Mouse (Mus musculus) heart, postnatal 0 days (tissue): Measurements from ENCODE around the gene Gcn1l1. TPM values are rescaled to one million over a fixed set of nuclear protein-coding genes. Genes with fewer than 3 reads are reported as not detected.

Source experiments
- ATAC-seq: fragments of 200-750 bp; cut with Nextera tagmentation; 2 replicates; pipeline ENCODE4 v1.8.0; 2017; ENCODE audit warnings: low read depth, moderate number of reproducible peaks, moderate library complexity; ENCODE audit not compliant: insufficient read depth
- DNase-seq: peaks from one replicate; pipeline ENCODE4 v3.0.0-alpha.2; 2016; ENCODE audit warnings: low spot score
- H3K27ac ChIP-seq: fragments of 300-500 bp; sonication (generic); 2 replicates; pipeline ENCODE4 v1.5.1; 2014; ENCODE audit warnings: low read depth, mild to moderate bottlenecking
- H3K27me3 ChIP-seq: fragments of 300-500 bp; sonication (generic); 2 replicates; pipeline ENCODE4 v1.6.1; 2014; ENCODE audit warnings: low read length, mixed read lengths; ENCODE audit not compliant: control insufficient read depth, insufficient read depth
- H3K36me3 ChIP-seq: fragments of 300-500 bp; sonication (generic); replicated peaks from 2 replicates; pipeline ENCODE4 v1.6.1; 2014; ENCODE audit warnings: low read length, mixed read lengths; ENCODE audit not compliant: control insufficient read depth, insufficient read depth
- H3K4me1 ChIP-seq: fragments of 300-500 bp; sonication (generic); 2 replicates; pipeline ENCODE4 v1.6.1; 2014; ENCODE audit warnings: antibody characterized with exemption; ENCODE audit not compliant: control insufficient read depth, insufficient read depth
- H3K4me2 ChIP-seq: fragments of 300-500 bp; sonication (generic); 2 replicates; pipeline ENCODE4 v1.6.1; 2014; ENCODE audit warnings: low read depth, mild to moderate bottlenecking, low read length, moderate library complexity
- H3K4me3 ChIP-seq: fragments of 300-500 bp; sonication (generic); 2 replicates; pipeline ENCODE4 v1.5.1; 2014; ENCODE audit warnings: low read depth, low read length
- H3K9ac ChIP-seq: fragments of 300-500 bp; sonication (generic); replicated peaks from 2 replicates; pipeline ENCODE4 v1.6.1; 2014; ENCODE audit warnings: low read depth, low read length, mixed read lengths
- H3K9me3 ChIP-seq: fragments of 300-500 bp; sonication (generic); replicated peaks from 2 replicates; pipeline ENCODE4 v1.6.1; 2016; ENCODE audit warnings: low read length; ENCODE audit not compliant: control insufficient read depth
- CTCF ChIP-seq: IDR thresholded peaks from 2 replicates; pipeline ENCODE4 v1.5.1; 2016; ENCODE audit warnings: antibody characterized with exemption, control low read depth, low read depth
- EP300 ChIP-seq: IDR thresholded peaks from 2 replicates; pipeline ENCODE4 v1.6.1; 2016; ENCODE audit warnings: antibody characterized with exemption, low read depth
- WGBS: fragments of 180-500 bp; shearing (Covaris S2); extraction: QIAGEN DNeasy Blood & Tissue Kit; methylation state at CpG from one replicate; pipeline ENCODE4 v1.1.7; 2014; 5-methylcytosine and 5-hydroxymethylcytosine counted together
- polyA plus RNA-seq: library from polyadenylated mRNA; unstranded; fragments of >200 nt; fragmentation: Nextera tagmentation; extraction: Ambion mirVana; gene quantifications from 2 replicates; pipeline ENCODE4 v1.2.1, GENCODE M21; 2015
- total RNA-seq: library from RNA; depleted of rRNA; stranded (reverse); fragments of >200 nt; gene quantifications from 2 replicates; pipeline ENCODE4 v1.2.3, GENCODE M21; 2014; ENCODE audit warnings: low replicate concordance

Gene Gcn1l1
- total and polyA plus RNA-seq, 2 experiments from 2014 or later = 13.6 to 38.3 TPM

DNA sequence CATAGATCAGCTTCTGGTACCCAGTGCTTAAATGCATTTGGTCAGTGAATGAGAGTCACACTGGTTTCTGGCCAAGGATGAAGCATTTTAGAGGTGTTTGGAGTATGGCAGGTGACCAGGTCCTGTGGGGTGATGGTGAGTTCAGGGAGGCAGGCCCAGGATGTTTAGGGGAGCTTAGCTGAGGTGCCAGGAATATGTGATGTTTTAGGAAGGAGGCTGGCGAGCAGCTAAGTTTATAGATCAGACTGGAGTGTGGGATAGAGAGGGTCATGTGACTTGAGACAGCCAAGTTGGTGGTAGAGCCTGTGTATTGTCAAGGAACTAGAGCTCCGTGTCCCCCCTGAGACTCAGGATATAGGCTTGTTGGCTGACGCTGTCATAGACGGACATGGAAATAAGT lies 68.0 kb downstream of the Gcn1l1 start:
- Histone ChIP-seq H3K4me3 (peak overlapping the region; percentile 65), H3K9me3 (no peaks in the 10 kb centered on the region), H3K4me2 (peak overlapping the region; percentile 68), H3K36me3 (peaks cover 6% of the 10 kb centered on the region), H3K27ac (no peak overlapping the region), H3K4me1 (0 out of 2 replicates have a peak, but pooled peaks cover 10% of the 10 kb centered on the region), H3K9ac (no peak overlapping the region), H3K27me3 (no peaks in the 10 kb centered on the region)
- ATAC-seq = no peak
- WGBS = 42% methylated on average over 4 of the region's 4 CpGs
- DNase-seq = no peak
- TF ChIP-seq EP300 = no peak
- TF ChIP-seq CTCF = no peak

DNA sequence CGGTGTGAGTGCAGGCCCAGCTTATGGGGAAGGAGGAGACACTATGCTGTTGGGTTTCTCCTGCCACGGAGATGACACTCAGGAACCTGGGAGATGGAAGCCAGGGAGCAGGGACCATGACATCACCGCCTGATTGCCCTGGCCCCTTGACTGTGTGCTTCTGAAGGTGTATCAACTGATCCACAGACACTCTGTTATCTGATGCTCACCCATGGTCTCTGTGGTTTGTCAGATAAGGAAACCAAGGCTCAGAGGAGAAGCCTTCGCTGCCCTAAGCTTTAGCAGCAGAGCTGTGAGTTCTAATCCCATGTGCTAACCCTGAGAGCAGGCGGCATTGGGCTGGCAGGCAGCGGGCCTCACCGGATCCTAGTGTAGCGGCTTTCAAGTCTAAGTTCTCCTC lies 69.0 kb downstream of the Gcn1l1 start:
- Histone ChIP-seq H3K9me3 (no peaks in the 10 kb centered on the region), H3K4me1 (0 out of 2 replicates have a peak, but pooled peaks cover 10% of the 10 kb centered on the region), H3K27me3 (no peaks in the 10 kb centered on the region), H3K27ac (no peak overlapping the region), H3K36me3 (peaks cover 16% of the 10 kb centered on the region), H3K4me3 (no peak overlapping the region), H3K9ac (0 out of 2 replicates have a peak overlapping the region, but pooled peaks have one; percentile 11), H3K4me2 (no peak overlapping the region)
- 83% methylated on average over 8 of the region's 8 CpGs for WGBS
- TF ChIP-seq EP300 (no peak), CTCF (no peak)
- ATAC-seq (no peak), DNase-seq (no peak)

DNA sequence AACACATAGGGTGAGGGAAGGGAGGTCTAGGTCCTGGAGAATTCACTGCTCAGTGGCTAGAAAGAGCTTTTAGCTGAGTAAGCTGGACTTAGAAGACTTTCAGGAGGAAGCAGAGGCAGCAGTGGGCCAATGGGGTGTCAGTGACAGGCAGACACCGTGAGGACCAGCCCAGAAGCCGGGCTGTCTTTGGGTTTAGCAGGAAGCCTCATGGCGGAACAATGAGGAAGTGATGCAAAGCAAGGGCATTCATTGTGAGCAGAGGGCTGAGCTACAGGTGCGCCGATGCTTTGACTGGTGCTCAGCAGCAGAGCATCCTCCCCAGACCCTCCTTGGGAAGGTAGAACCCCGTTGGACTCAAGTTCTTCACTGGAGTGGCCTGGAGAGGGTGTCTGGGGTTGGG lies 70.5 kb downstream of the Gcn1l1 start:
- H3K27ac ChIP-seq = no peak overlapping the region
- H3K27me3 ChIP-seq = no peaks in the 10 kb centered on the region
- H3K9ac ChIP-seq = no peak overlapping the region
- no peaks in the 10 kb centered on the region for H3K9me3 ChIP-seq
- H3K36me3 ChIP-seq = peaks cover 31% of the 10 kb centered on the region
- no peak for ATAC-seq
- H3K4me1 ChIP-seq = 0 out of 2 replicates have a peak, but pooled peaks cover 10% of the 10 kb centered on the region
- TF ChIP-seq CTCF (no peak), EP300 (no peak)
- no peak overlapping the region for H3K4me2 ChIP-seq
- 68% methylated on average over 6 of the region's 6 CpGs for WGBS
- H3K4me3 ChIP-seq = no peak overlapping the region
- no peak for DNase-seq

DNA sequence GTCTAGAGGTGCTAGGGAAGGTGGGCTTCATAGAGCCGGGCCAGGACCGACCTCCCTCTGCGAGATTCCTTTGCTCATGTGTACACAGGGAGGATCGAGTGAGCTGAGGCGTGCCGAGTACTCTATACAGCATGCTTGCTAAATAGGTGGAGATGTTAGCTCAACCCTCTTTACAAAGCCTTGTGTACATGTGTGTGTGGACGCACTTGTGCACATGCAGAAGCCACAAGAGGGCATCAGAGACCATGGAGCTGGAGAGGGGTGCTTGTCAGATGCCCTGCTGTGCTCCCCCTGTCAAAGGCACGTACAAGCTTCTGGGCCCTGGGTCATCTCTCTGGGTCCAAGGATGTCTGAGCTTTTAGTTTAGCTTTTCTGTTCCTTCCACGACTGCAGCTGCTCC lies 79.1 kb downstream of the Gcn1l1 start:
- no peaks in the 10 kb centered on the region for H3K9me3 ChIP-seq
- no peaks in the 10 kb centered on the region for H3K4me1 ChIP-seq
- H3K27ac ChIP-seq = no peak overlapping the region
- H3K27me3 ChIP-seq = no peaks in the 10 kb centered on the region
- H3K36me3 ChIP-seq = peaks cover 81% of the 10 kb centered on the region
- 88% methylated on average over 9 of the region's 9 CpGs for WGBS
- ATAC-seq = no peak
- H3K9ac ChIP-seq = no peak overlapping the region
- TF ChIP-seq CTCF (peak; percentile 16; the same call in 1 of the 2 replicates), EP300 (no peak)
- no peak for DNase-seq
- H3K4me3 ChIP-seq = no peak overlapping the region
- no peak overlapping the region for H3K4me2 ChIP-seq

DNA sequence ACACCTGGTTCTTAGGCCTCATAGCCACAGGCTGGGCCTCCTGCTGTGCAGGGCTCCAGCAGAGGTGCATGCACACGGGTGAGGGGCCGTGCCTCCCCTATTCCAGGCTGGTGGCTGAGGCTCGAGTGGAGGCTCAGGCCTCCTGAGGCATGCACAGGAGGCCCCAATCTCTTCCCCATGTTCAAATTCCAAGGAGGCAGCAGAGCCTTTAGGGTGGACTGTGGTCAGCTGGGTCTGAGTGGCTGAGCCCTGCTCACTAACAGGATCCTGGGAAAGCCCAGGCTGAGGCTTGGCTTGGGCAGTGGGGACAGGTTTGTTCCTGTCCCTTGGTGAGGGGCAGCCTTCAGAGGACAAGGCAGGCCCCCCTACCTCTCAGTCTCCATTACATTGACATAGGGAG lies 83.8 kb downstream of the Gcn1l1 start:
- WGBS = 76% methylated on average over 3 of the region's 3 CpGs
- no peak overlapping the region for H3K27ac ChIP-seq
- no peaks in the 10 kb centered on the region for H3K9me3 ChIP-seq
- no peak for DNase-seq
- no peak for TF ChIP-seq EP300
- TF ChIP-seq CTCF = no peak
- H3K4me1 ChIP-seq = peaks cover 8% of the 10 kb centered on the region
- H3K4me3 ChIP-seq = no peak overlapping the region
- H3K36me3 ChIP-seq = peaks cover 38% of the 10 kb centered on the region
- no peak for ATAC-seq
- no peaks in the 10 kb centered on the region for H3K27me3 ChIP-seq
- no peak overlapping the region for H3K9ac ChIP-seq
- no peak overlapping the region for H3K4me2 ChIP-seq

DNA sequence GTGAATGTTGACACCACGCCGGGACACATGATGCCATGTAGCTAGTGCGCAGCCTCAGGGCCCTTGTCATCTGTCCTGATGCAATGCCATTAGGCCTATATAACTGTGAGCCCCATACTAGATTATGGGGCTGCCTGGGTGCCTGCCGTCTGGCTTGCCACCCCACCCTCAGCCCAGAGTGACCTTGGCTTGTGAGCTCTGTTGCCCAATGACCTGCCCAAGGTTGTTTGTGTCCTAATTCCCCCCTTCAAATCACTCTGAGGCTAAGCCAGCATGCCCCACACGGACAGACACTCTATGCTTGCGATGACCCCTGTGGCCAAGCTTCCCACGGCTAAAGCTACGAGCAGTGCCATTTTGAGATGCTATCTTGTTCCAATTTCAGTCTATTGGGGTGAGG lies 84.6 kb downstream of the Gcn1l1 start:
- Histone ChIP-seq H3K27ac (no peak overlapping the region), H3K36me3 (peaks cover 31% of the 10 kb centered on the region), H3K4me1 (peaks cover 8% of the 10 kb centered on the region), H3K4me3 (no peak overlapping the region), H3K4me2 (no peak overlapping the region), H3K27me3 (no peaks in the 10 kb centered on the region), H3K9me3 (no peaks in the 10 kb centered on the region), H3K9ac (no peak overlapping the region)
- DNase-seq (no peak), ATAC-seq (no peak)
- WGBS = 82% methylated on average over 8 of the region's 8 CpGs
- TF ChIP-seq EP300 (no peak), CTCF (no peak)
